Mouse (Mus musculus) liver, adult 2 months (tissue): Measurements from ENCODE around the gene Nudt19.

ENCODE experiments used
- CTCF ChIP-seq: fragments of 200-500 bp; IDR thresholded peaks from 2 replicates; pipeline ENCODE4 v1.5.1; 2011; ENCODE audit warnings: low read depth, low read length, control low read depth
- POLR2A ChIP-seq: fragments of 200-500 bp; IDR thresholded peaks from 2 replicates; pipeline ENCODE4 v1.6.1; 2011; ENCODE audit warnings: low read length, control low read depth; ENCODE audit not compliant: insufficient read depth; ENCODE audit errors: extremely low read depth

GRCm38 (mm10) chr7:35586906-35587445 lies 30.9 kb upstream of the Nudt19 start:
- TF ChIP-seq CTCF, result no peak
- no peak for TF ChIP-seq POLR2A
